In genomic region chr13:104483111-104483722, GRCm38 (mm10) we compare ENCODE assay signal across 27 mouse cellular contexts.
DNase-seq lines count a peak whose midpoint lies in the region; ATAC-seq and TF ChIP-seq lines count a peak whose summit lies in the region.
"Had no signal": no experiment of that assay in that cellular context is flagged by ENCODE, and none has a peak within 500 bp of the region (broad histone marks: within the 10 kb centered on the region; RNA-seq: fewer than 3 reads in every experiment).

No protein-coding gene starts in this region.

- no peak overlapping the region for H3K4me3 ChIP-seq in hindbrain, embryonic 10.5 days
- no peak overlapping the region for H3K4me3 ChIP-seq in hindbrain, embryonic 13.5 days
- H3K4me3 ChIP-seq in limb, embryonic 10.5 days = no peak overlapping the region
- no peak overlapping the region for H3K4me3 ChIP-seq in stomach, postnatal 0 days (ENCODE audit: low read depth, low read length)
- H3K4me3 ChIP-seq: forebrain, embryonic 10.5 days; heart, adult 2 months; heart, embryonic 13.5 days; limb, embryonic 15.5 days; megakaryocyte, embryonic 14.5 days; midbrain, embryonic 13.5 days; myocyte; neural tube, embryonic 13.5 days had no signal

- no peaks in the 10 kb centered on the region for H3K27me3 ChIP-seq in hindbrain, embryonic 10.5 days (ENCODE audit: insufficient read depth, poor library complexity, severe bottlenecking)
- no peaks in the 10 kb centered on the region for H3K27me3 ChIP-seq in hindbrain, embryonic 13.5 days
- no peaks in the 10 kb centered on the region for H3K27me3 ChIP-seq in limb, embryonic 10.5 days (ENCODE audit: low read depth, poor library complexity, severe bottlenecking)
- no peaks in the 10 kb centered on the region for H3K27me3 ChIP-seq in stomach, postnatal 0 days (ENCODE audit: control insufficient read depth, insufficient read depth, low read length)
- H3K27me3 ChIP-seq: heart, embryonic 13.5 days; limb, embryonic 15.5 days; megakaryocyte, embryonic 14.5 days; midbrain, embryonic 13.5 days; neural tube, embryonic 13.5 days had no signal

- DNase-seq in hindbrain, embryonic 10.5 days (ENCODE audit: low spot score) = peak; percentile 16
- DNase-seq in brain, adult 2 months (ENCODE audit: low read depth, low spot score) = peak; percentile 70
- DNase-seq in cerebellum, postnatal 14 days = peak; percentile 30 to 68
- DNase-seq in limb, embryonic 10.5 days (ENCODE audit: low spot score) = no peak
- no peak for DNase-seq in urinary bladder, postnatal 10 days (ENCODE audit: low spot score)
- DNase-seq in stomach, postnatal 0 days (ENCODE audit: low spot score) = no peak
- DNase-seq: adrenal gland, postnatal 14 days; gastrocnemius, postnatal 25 days; heart, adult 2 months; heart, postnatal 14 days; kidney, adult 2 months; kidney, postnatal 25 days; lung, embryonic 14.5 days; lung, postnatal 36 days; right cerebral cortex, postnatal 4 days; thymus, postnatal 25 days had no signal

- no peak for TF ChIP-seq CTCF in stomach, postnatal 0 days (IDR thresholded peaks at IDR 0.05; ENCODE audit: low read depth)

- no peak overlapping the region for H3K4me2 ChIP-seq in hindbrain, embryonic 13.5 days
- H3K4me2 ChIP-seq in stomach, postnatal 0 days (replicated peaks; ENCODE audit: low read depth) = no peak overlapping the region
- H3K4me2 ChIP-seq: heart, embryonic 13.5 days; hindbrain, embryonic 14.5 days; limb, embryonic 15.5 days; lung, embryonic 14.5 days; midbrain, embryonic 13.5 days; neural tube, embryonic 13.5 days had no signal

- H3K9me3 ChIP-seq in hindbrain, embryonic 10.5 days = no peaks in the 10 kb centered on the region
- H3K9me3 ChIP-seq in hindbrain, embryonic 13.5 days = no peaks in the 10 kb centered on the region
- no peaks in the 10 kb centered on the region for H3K9me3 ChIP-seq in limb, embryonic 10.5 days (replicated peaks)
- H3K9me3 ChIP-seq in stomach, postnatal 0 days (ENCODE audit: control insufficient read depth, low read length) = no peaks in the 10 kb centered on the region
- H3K9me3 ChIP-seq: forebrain, embryonic 10.5 days; heart, embryonic 13.5 days; limb, embryonic 15.5 days; megakaryocyte, embryonic 14.5 days; midbrain, embryonic 13.5 days; neural tube, embryonic 13.5 days had no signal

- 78% methylated on average over 12 of the region's 12 CpGs for WGBS in hindbrain, embryonic 10.5 days
- 86% methylated on average over 12 of the region's 12 CpGs for WGBS in hindbrain, embryonic 13.5 days
- WGBS in limb, embryonic 10.5 days = 78% methylated on average over 12 of the region's 12 CpGs
- 86% methylated on average over 12 of the region's 12 CpGs for WGBS in stomach, postnatal 0 days

- no peak overlapping the region for H3K27ac ChIP-seq in hindbrain, embryonic 10.5 days
- no peak overlapping the region for H3K27ac ChIP-seq in hindbrain, embryonic 13.5 days
- H3K27ac ChIP-seq in limb, embryonic 10.5 days = peak overlapping the region; percentile 79
- no peak overlapping the region for H3K27ac ChIP-seq in stomach, postnatal 0 days (replicated peaks)
- H3K27ac ChIP-seq: forebrain, embryonic 10.5 days; heart, adult 2 months; heart, embryonic 13.5 days; hindbrain, embryonic 14.5 days; limb, embryonic 15.5 days; liver, embryonic 14.5 days; midbrain, embryonic 13.5 days; neural tube, embryonic 13.5 days had no signal

- no peak overlapping the region for H3K9ac ChIP-seq in hindbrain, embryonic 13.5 days
- no peak overlapping the region for H3K9ac ChIP-seq in stomach, postnatal 0 days (ENCODE audit: low read length)
- H3K9ac ChIP-seq: heart, embryonic 13.5 days; hindbrain, embryonic 14.5 days; limb, embryonic 15.5 days; liver, embryonic 14.5 days; lung, embryonic 14.5 days; midbrain, embryonic 13.5 days; neural tube, embryonic 13.5 days had no signal

- peaks cover 9% of the 10 kb centered on the region; the same call in 1 of the 2 replicates for H3K36me3 ChIP-seq in hindbrain, embryonic 10.5 days
- no peaks in the 10 kb centered on the region for H3K36me3 ChIP-seq in hindbrain, embryonic 13.5 days
- H3K36me3 ChIP-seq in limb, embryonic 10.5 days = no peaks in the 10 kb centered on the region
- no peaks in the 10 kb centered on the region for H3K36me3 ChIP-seq in stomach, postnatal 0 days (ENCODE audit: control insufficient read depth, insufficient read depth, low read length)
- H3K36me3 ChIP-seq: midbrain, embryonic 13.5 days; neural tube, embryonic 13.5 days had no signal

- TF ChIP-seq EP300 in stomach, postnatal 0 days (optimal IDR thresholded peaks at IDR 0.05) = no peak

- ATAC-seq in hindbrain, embryonic 13.5 days (ENCODE audit: low FRiP score) = no peak
- no peak for ATAC-seq in stomach, postnatal 0 days (ENCODE audit: low FRiP score, low TSS enrichment)
- ATAC-seq: forebrain, embryonic 16.5 days; midbrain, embryonic 13.5 days had no signal

- H3K4me1 ChIP-seq in hindbrain, embryonic 10.5 days (replicated peaks) = 0 out of 2 replicates have a peak, but pooled peaks cover 4% of the 10 kb centered on the region
- H3K4me1 ChIP-seq in hindbrain, embryonic 13.5 days (replicated peaks) = no peaks in the 10 kb centered on the region
- H3K4me1 ChIP-seq in limb, embryonic 10.5 days = peaks cover 20% of the 10 kb centered on the region
- no peaks in the 10 kb centered on the region for H3K4me1 ChIP-seq in stomach, postnatal 0 days (replicated peaks; ENCODE audit: control insufficient read depth, insufficient read depth)
- H3K4me1 ChIP-seq: forebrain, embryonic 10.5 days; megakaryocyte, embryonic 14.5 days; midbrain, embryonic 13.5 days; neural tube, embryonic 13.5 days had no signal

Comparison
In these comparisons a context has a peak if more than half of its experiments do, and no peak if none do; other contexts are left out.
1. DNase-seq: peak in hindbrain, embryonic 10.5 days (single experiment), brain, adult 2 months (single experiment) and cerebellum, postnatal 14 days (2 of 2); none in limb, embryonic 10.5 days (single experiment), urinary bladder, postnatal 10 days (single experiment) and stomach, postnatal 0 days (single experiment).